Comparison of ENCODE assay signal across 9 mouse cellular contexts in genomic region chr15:84754987-84755386, GRCm38 (mm10). TPM values are rescaled to one million over a fixed set of nuclear protein-coding genes. Genes with fewer than 3 reads are reported as not detected.
A peak's percentile ranks its signal among the peaks of the same experiment; 100 is the strongest.
DNase-seq lines count a peak whose midpoint lies in the region; ATAC-seq and TF ChIP-seq lines count a peak whose summit lies in the region.
"Had no signal": no experiment of that assay in that cellular context is flagged by ENCODE, and none has a peak within 500 bp of the region (broad histone marks: within the 10 kb centered on the region; RNA-seq: fewer than 3 reads in every experiment).

No protein-coding gene starts in this region.

- H3K4me3 ChIP-seq in forebrain, embryonic 15.5 days: no peak overlapping the region
- H3K4me3 ChIP-seq in hindbrain, embryonic 11.5 days (ENCODE audit: low read depth, low read length): no peak overlapping the region
- H3K4me3 ChIP-seq: liver, embryonic 15.5 days had no signal

- CTCF ChIA-PET in Patski (lab: Charles Lee): interaction anchor here (0.7 to 2.7 kb wide), 5 partner anchors 11 to 316 kb away, joined by 3 to 20 read pairs (median 5); no protein-coding TSS in a partner anchor

- 14% methylated on average over 3 of the region's 3 CpGs for WGBS in forebrain, embryonic 15.5 days
- WGBS in hindbrain, embryonic 11.5 days: 10% methylated on average over 3 of the region's 3 CpGs

- TF ChIP-seq CTCF in Patski (IDR thresholded peaks at IDR 0.05): peak; percentile 97

- no peaks in the 10 kb centered on the region for H3K27me3 ChIP-seq in Patski
- no peaks in the 10 kb centered on the region for H3K27me3 ChIP-seq in forebrain, embryonic 15.5 days
- H3K27me3 ChIP-seq in hindbrain, embryonic 11.5 days (ENCODE audit: control insufficient read depth, insufficient read depth, low read length): peaks cover 4% of the 10 kb centered on the region

- in situ Hi-C loops in Patski (cut with MboI; ENCODE audit: low pct_unique_long_range_greater_than_20kb): loop anchor here (5.0 to 10.0 kb wide), 4 partner anchors 137 to 320 kb away; partner anchors contain the start of genes Gm29666 and Nup50

- POLR2A ChIA-PET in Patski (lab: Charles Lee): interaction anchor here (0.6 kb wide), 1 partner anchor 699 kb away, joined by 4 read pairs; no protein-coding TSS in a partner anchor

- no peak overlapping the region for H3K27ac ChIP-seq in forebrain, embryonic 15.5 days (replicated peaks)
- H3K27ac ChIP-seq in hindbrain, embryonic 11.5 days (ENCODE audit: low read depth, low read length): no peak overlapping the region
- H3K27ac ChIP-seq: liver, embryonic 15.5 days had no signal

- H3K9me3 ChIP-seq in forebrain, embryonic 15.5 days: no peaks in the 10 kb centered on the region
- H3K9me3 ChIP-seq in hindbrain, embryonic 11.5 days (ENCODE audit: control insufficient read depth, low read length): no peaks in the 10 kb centered on the region
- H3K9me3 ChIP-seq: liver, embryonic 15.5 days had no signal

- H3K4me1 ChIP-seq in forebrain, embryonic 15.5 days: peaks cover 8% of the 10 kb centered on the region
- H3K4me1 ChIP-seq in hindbrain, embryonic 11.5 days (replicated peaks; ENCODE audit: control insufficient read depth, insufficient read depth, low read length): 0 out of 2 replicates have a peak, but pooled peaks cover 3% of the 10 kb centered on the region
- H3K4me1 ChIP-seq: liver, embryonic 15.5 days had no signal

- no peak for DNase-seq in Patski (ENCODE audit: low read depth, low spot score)
- peak; percentile 42 for DNase-seq in cerebellum, adult 11-12 months
- DNase-seq in hindbrain, embryonic 11.5 days (ENCODE audit: low spot score): peak; percentile 90
- DNase-seq in layer of hippocampus, postnatal 14 days (ENCODE audit: low spot score in 2 of 2): peak; percentile 79 to 83
- DNase-seq in lung, postnatal 36 days: peak; percentile 83
- DNase-seq in retina, postnatal 7 days (ENCODE audit: low read depth, low spot score): peak; percentile 70
- peak; percentile 69 for DNase-seq in urinary bladder, postnatal 14 days (ENCODE audit: low spot score)

- no peak overlapping the region for H3K4me2 ChIP-seq in forebrain, embryonic 15.5 days (replicated peaks)
- H3K4me2 ChIP-seq in hindbrain, embryonic 11.5 days (replicated peaks; ENCODE audit: low read depth, low read length): no peak overlapping the region
- H3K4me2 ChIP-seq: liver, embryonic 15.5 days had no signal

- peak; percentile 75 for ATAC-seq in Patski
- ATAC-seq in forebrain, embryonic 15.5 days (replicated peaks): peak; percentile 69; the same call in 1 of the 2 replicates
- peak; percentile 60; the same call in 1 of the 2 replicates for ATAC-seq in hindbrain, embryonic 11.5 days (ENCODE audit: low FRiP score)

- no peak overlapping the region for H3K9ac ChIP-seq in forebrain, embryonic 15.5 days (replicated peaks)
- no peak overlapping the region for H3K9ac ChIP-seq in hindbrain, embryonic 11.5 days (ENCODE audit: low read depth, low read length)
- H3K9ac ChIP-seq: liver, embryonic 15.5 days had no signal

- H3K36me3 ChIP-seq in forebrain, embryonic 15.5 days: no peaks in the 10 kb centered on the region
- no peaks in the 10 kb centered on the region for H3K36me3 ChIP-seq in hindbrain, embryonic 11.5 days (ENCODE audit: control insufficient read depth, insufficient read depth, low read length)
- H3K36me3 ChIP-seq: liver, embryonic 15.5 days had no signal

RNA-seq across cellular contexts. Expression of gene Arhgap8, which starts 35.1 kb away (rescaled TPM):
- polyA plus RNA-seq in Patski (2021): 0.39 TPM
- polyA plus RNA-seq in forebrain, embryonic 15.5 days (2015; fragmentation: Nextera tagmentation; extraction: Ambion mirVana): 0.27 and 0.60 TPM in 2 replicates
- 2.3 and 2.9 TPM in 2 replicates for polyA plus RNA-seq in hindbrain, embryonic 11.5 days (2014; fragmentation: Nextera tagmentation; extraction: Ambion mirVana)
- total RNA-seq in layer of hippocampus, postnatal 14 days (2021): not detected
